Mouse (Mus musculus) liver, postnatal 0 days (tissue): Measurements from ENCODE around the gene Sacs. TPM values are rescaled to one million over a fixed set of nuclear protein-coding genes. Genes with fewer than 3 reads are reported as not detected.

Experiments used
- ATAC-seq: fragments of 200-750 bp; cut with Nextera tagmentation; 2 replicates; pipeline ENCODE4 v1.8.0; 2017; ENCODE audit warnings: mild to moderate bottlenecking, moderate library complexity
- DNase-seq: peaks from one replicate; pipeline ENCODE4 v3.0.0-alpha.2; 2016
- H3K27ac ChIP-seq: fragments of 300-500 bp; sonication (generic); 2 replicates; pipeline ENCODE4 v1.5.1; 2014; ENCODE audit warnings: antibody characterized with exemption, moderate library complexity, mild to moderate bottlenecking, low read depth
- H3K27me3 ChIP-seq: fragments of 300-500 bp; sonication (generic); 2 replicates; pipeline ENCODE4 v1.6.1; 2014; ENCODE audit warnings: low read length, control low read depth, mixed read lengths; ENCODE audit not compliant: insufficient read depth
- H3K36me3 ChIP-seq: fragments of 300-500 bp; sonication (generic); replicated peaks from 2 replicates; pipeline ENCODE4 v1.6.1; 2014; ENCODE audit warnings: mild to moderate bottlenecking, control low read depth, low read length, moderate library complexity, mixed read lengths; ENCODE audit not compliant: insufficient read depth
- H3K4me1 ChIP-seq: fragments of 300-500 bp; sonication (generic); 2 replicates; pipeline ENCODE4 v1.6.1; 2014; ENCODE audit warnings: antibody characterized with exemption, mild to moderate bottlenecking, control low read depth; ENCODE audit not compliant: insufficient read depth
- H3K4me2 ChIP-seq: fragments of 300-500 bp; sonication (generic); 2 replicates; pipeline ENCODE4 v1.6.1; 2014; ENCODE audit warnings: low read depth, mild to moderate bottlenecking, low read length, moderate library complexity, mixed read lengths
- H3K4me3 ChIP-seq: fragments of 300-500 bp; sonication (generic); 2 replicates; pipeline ENCODE4 v1.5.1; 2014; ENCODE audit warnings: low read depth, low read length
- H3K9ac ChIP-seq: fragments of 300-500 bp; sonication (generic); replicated peaks from 2 replicates; pipeline ENCODE4 v1.6.1; 2014; ENCODE audit warnings: mild to moderate bottlenecking, moderate library complexity
- H3K9me3 ChIP-seq: fragments of 300-500 bp; sonication (generic); 2 replicates; pipeline ENCODE4 v1.6.1; 2016; ENCODE audit warnings: mild to moderate bottlenecking, control low read depth, low read length, mixed read lengths
- CTCF ChIP-seq: sonication (generic); IDR thresholded peaks from 2 replicates; pipeline ENCODE4 v1.5.1; 2016; ENCODE audit warnings: antibody characterized with exemption, low read depth
- EP300 ChIP-seq: IDR thresholded peaks from 2 replicates; pipeline ENCODE4 v1.6.1; 2016; ENCODE audit warnings: antibody characterized with exemption, low read depth, mild to moderate bottlenecking
- WGBS: fragments of 180-500 bp; shearing (Covaris S2); extraction: QIAGEN DNeasy Blood & Tissue Kit; methylation state at CpG from one replicate; pipeline ENCODE4 v1.1.7; 2014; ENCODE audit not compliant: insufficient replicate concordance; 5-methylcytosine and 5-hydroxymethylcytosine counted together
- polyA plus RNA-seq: library from polyadenylated mRNA; unstranded; fragments of >200 nt; fragmentation: Nextera tagmentation; extraction: Ambion mirVana; gene quantifications from 2 replicates; pipeline ENCODE4 v1.2.1, GENCODE M21; 2015

Sacs gene
- polyA plus RNA-seq, 1 experiment from 2014 or later = 0.43 TPM

DNA sequence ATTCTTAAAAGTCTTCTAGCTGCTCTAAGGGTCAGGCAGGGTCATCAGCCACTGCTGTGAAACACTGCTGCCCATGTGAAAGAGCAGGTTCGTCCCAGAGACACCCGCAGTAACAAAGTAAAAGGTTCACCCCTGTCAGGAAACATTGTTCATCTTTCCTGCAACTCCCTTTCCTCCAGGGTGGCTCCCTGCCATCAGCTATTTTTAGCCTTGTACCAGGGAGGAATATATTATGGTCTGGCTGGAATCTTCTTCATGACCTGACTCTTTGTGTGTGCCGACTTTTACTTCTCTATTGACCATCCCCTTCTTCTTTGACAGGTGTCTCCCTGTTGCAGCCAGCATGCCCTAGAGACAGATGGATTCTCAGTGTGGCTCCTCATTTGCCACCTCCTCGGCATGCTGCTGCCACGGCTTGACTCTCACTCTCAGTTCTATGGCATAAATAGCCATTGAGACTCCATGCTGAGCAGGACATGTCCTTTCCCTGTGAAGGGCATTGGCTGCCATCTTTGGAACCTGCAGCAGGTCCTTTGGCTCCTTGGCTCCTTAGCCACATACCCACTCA, 129.7 kb downstream of the Sacs start:
- ATAC-seq (no peak), DNase-seq (no peak)
- Histone ChIP-seq H3K4me3 (no peak overlapping the region), H3K4me2 (no peak overlapping the region), H3K9ac (no peak overlapping the region), H3K27ac (no peak overlapping the region), H3K4me1 (no peaks in the 10 kb centered on the region), H3K9me3 (no peaks in the 10 kb centered on the region; the same call in 1 of the 2 replicates), H3K27me3 (no peaks in the 10 kb centered on the region), H3K36me3 (no peaks in the 10 kb centered on the region)
- WGBS = 66% methylated on average over 5 of the region's 5 CpGs
- no peak for TF ChIP-seq CTCF

DNA sequence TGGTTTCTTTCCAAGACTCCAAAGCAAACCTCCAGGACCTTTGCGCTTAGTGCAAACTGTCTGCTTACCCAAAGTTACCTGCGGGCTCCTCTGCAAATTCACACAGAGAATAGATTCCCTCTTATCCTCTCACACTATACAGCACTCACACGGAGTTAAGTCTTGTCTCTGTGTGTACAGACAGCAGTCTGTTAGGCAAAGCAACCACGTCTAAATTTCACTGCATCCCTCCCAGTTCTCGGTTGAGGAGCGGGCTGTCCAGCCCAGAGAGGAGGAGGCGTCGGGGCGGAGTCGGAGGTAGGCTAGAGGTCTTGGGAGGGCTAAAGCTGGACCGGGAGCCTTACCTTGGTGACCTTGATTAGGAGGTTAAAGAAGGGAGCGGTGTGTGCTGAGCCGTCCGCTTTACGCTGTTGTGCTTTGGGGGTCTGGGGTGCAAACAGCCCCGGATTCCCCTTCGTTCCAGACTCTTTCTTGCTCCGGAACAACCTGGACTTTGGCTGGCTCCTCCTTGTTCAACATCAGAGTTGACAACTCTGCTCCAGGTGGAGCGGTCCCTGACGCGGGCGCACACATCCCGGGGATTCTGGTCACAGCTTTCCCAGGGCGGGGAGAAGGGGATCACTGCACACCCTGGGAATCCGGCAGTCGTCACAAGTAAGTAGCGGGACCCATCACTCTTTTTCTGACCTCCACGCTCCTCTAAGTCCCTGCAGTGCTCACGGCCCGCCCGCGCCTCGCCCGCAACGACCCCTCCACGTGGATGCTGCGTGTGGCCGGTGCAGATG, 136.3 kb downstream of the Sacs start:
- no peak for DNase-seq
- TF ChIP-seq CTCF = no peak
- TF ChIP-seq EP300 = no peak
- Histone ChIP-seq H3K9ac (no peak overlapping the region), H3K36me3 (no peaks in the 10 kb centered on the region), H3K4me3 (no peak overlapping the region), H3K4me1 (0 out of 2 replicates have a peak, but pooled peaks cover 2% of the 10 kb centered on the region), H3K4me2 (peak overlapping the region; percentile 57), H3K27ac (no peak overlapping the region), H3K27me3 (peaks cover 22% of the 10 kb centered on the region), H3K9me3 (no peaks in the 10 kb centered on the region)
- 10% methylated on average over 38 of the region's 38 CpGs for WGBS
- no peak for ATAC-seq

DNA sequence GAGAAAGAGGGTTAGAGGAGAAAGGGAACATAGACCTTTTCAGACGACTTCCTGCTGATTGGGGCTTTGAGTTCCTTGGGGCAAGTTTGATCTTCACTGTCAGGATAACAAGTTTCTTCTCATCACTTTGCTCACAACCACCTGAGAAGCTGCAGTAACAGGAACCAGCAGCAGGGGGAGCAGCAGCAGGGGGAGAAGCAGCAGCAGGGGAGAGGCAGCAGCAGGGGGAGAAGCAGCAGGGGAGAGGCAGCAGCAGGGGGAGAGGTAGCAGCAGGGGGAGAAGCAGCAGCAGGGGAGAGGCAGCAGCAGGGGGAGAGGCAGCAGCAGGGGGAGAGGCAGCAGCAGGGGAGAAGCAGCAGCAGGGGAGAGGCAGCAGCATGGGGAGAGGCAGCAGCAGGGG, 139.0 kb downstream of the Sacs start:
- H3K4me1 ChIP-seq = 0 out of 2 replicates have a peak, but pooled peaks cover 2% of the 10 kb centered on the region
- TF ChIP-seq CTCF (peak; percentile 78), EP300 (no peak)
- H3K27ac ChIP-seq = no peak overlapping the region
- DNase-seq (peak; percentile 72), ATAC-seq (no peak)
- H3K27me3 ChIP-seq = peaks cover 22% of the 10 kb centered on the region
- no peaks in the 10 kb centered on the region for H3K36me3 ChIP-seq
- H3K9me3 ChIP-seq = no peaks in the 10 kb centered on the region
- 15% methylated on average over 1 of the region's 1 CpGs for WGBS
- H3K4me2 ChIP-seq = no peak overlapping the region
- H3K9ac ChIP-seq = no peak overlapping the region
- H3K4me3 ChIP-seq = no peak overlapping the region

DNA sequence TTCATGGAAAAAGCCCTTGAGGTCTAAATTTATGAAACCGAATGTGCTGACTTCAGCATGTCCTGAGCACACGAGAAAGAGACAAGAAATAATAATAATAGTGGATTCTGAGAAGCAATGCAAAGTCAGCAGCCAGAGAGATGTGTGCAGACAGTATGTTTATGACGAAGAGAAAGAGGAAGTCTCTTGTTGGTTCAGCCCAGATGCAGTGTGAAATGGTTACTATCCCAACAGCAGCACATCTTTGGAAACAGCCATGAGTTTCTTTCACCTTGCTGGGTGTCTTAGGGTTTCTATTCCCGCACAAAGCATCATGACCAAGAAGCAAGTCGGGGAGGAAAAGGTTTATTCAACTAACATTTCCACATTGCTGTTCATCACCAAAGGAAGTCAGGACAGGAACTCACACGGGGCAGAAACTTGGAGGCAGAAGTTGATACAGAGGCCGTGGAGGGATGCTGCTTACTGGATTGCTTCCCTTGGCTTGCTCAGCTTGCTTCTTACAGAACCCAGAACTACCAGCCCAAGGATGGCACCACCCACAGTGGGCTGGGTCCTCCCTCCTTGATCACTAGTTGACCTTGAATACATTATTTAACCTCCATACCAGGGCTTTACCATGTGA, 140.5 kb downstream of the Sacs start:
- TF ChIP-seq EP300 (no peak), CTCF (no peak)
- no peak for DNase-seq
- H3K9me3 ChIP-seq = no peaks in the 10 kb centered on the region
- no peak for ATAC-seq
- no peak overlapping the region for H3K4me2 ChIP-seq
- 0 out of 2 replicates have a peak, but pooled peaks cover 2% of the 10 kb centered on the region for H3K4me1 ChIP-seq
- H3K27me3 ChIP-seq = peaks cover 22% of the 10 kb centered on the region
- no peak overlapping the region for H3K27ac ChIP-seq
- WGBS = 59% methylated on average over 7 of the region's 7 CpGs
- no peaks in the 10 kb centered on the region for H3K36me3 ChIP-seq
- H3K4me3 ChIP-seq = no peak overlapping the region
- no peak overlapping the region for H3K9ac ChIP-seq

DNA sequence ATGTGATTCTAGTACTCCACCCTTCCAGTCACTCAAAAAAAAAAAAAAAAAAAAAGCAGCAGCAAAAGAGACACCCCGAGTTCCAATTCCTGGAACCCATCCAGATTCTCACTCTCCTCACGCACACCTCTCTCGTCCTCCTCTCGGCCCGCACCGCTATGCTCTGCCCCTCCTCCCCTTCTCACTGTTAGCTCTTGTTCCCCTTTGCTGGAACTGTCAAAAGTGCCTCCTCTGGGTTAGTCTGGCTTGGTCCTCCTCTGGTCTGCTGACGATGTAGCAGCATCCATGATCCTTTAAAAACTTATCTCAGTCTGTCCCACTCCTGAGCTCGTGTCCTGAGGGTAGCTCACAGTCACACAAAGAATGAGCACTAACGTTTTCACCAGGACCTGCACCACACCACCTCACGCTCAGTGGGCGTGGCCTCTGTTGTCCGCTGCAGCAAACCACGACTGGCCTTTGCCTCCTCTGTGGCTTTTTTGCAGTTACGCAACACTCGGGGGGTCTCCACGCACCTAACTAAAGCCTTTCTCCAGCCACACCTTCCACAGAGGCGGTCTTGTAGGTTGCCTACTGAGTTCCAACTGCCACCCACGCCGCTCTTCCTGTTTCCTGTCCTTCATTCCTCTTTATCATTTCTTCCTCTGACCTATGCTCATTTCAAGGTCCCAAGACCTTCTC, 150.5 kb downstream of the Sacs start:
- no peak overlapping the region for H3K4me3 ChIP-seq
- TF ChIP-seq CTCF (no peak), EP300 (no peak)
- no peaks in the 10 kb centered on the region for H3K27me3 ChIP-seq
- DNase-seq (peak; percentile 24), ATAC-seq (no peak)
- no peak overlapping the region for H3K27ac ChIP-seq
- peaks cover 5% of the 10 kb centered on the region; the same call in 1 of the 2 replicates for H3K4me1 ChIP-seq
- peak overlapping the region; percentile 62 for H3K4me2 ChIP-seq
- 17% methylated on average over 19 of the region's 19 CpGs for WGBS
- H3K9me3 ChIP-seq = peaks cover 2% of the 10 kb centered on the region; the same call in 1 of the 2 replicates
- H3K36me3 ChIP-seq = no peaks in the 10 kb centered on the region
- H3K9ac ChIP-seq = no peak overlapping the region

Other genes with a start within 250 kb of the Sacs start
- 2.4 and 2.5 TPM in 2 replicates for gene Tnfrsf19, start 92.0 kb upstream of the Sacs start, polyA plus RNA-seq
- gene Sgcg, start 120.0 kb downstream of the Sacs start, polyA plus RNA-seq = 0.85 TPM in 1 of 2 replicates, not detected in the other
- gene Arl11, start 171.3 kb downstream of the Sacs start, polyA plus RNA-seq = 2.8 and 3.0 TPM in 2 replicates
- 13.3 and 13.8 TPM in 2 replicates for gene Ebpl, start 222.0 kb downstream of the Sacs start, polyA plus RNA-seq